Mouse (Mus musculus): ENCODE data around the gene Efcab11.

DNA sequence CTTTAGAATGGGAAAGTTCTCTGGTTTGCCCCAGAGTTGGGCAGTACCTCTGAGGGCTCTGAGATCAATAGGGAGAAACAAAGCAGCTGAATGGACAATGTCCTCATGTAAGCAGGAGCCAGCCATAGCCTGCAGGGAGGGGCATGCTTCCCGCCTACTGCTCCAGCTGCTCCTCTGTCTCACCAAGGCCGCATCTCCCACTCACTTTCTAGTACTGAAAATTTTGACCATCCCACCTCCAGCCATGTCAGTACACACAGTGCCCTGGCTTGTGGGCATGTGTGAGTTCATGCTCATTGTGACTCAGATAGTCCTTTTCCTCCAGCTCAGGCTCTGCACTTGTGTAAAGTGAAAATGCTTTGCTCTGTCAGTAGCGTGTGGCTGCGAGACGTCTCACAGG lies 20.3 kb upstream of the Efcab11 start:
- TF ChIP-seq POLR2A (IDR thresholded peaks at IDR 0.05; ENCODE audit: control insufficient read depth, extremely low read depth, insufficient read depth, low read length, poor library complexity): no peak
- TF ChIP-seq CTCF (IDR thresholded peaks at IDR 0.05; ENCODE audit: borderline replicate concordance, control insufficient read depth, extremely low read depth, insufficient read depth, low read length, poor library complexity): no peak
